Mouse (Mus musculus) forebrain, postnatal 0 days (tissue): ENCODE results near the gene Nup88. TPM values are rescaled to one million over a fixed set of nuclear protein-coding genes. Genes with fewer than 3 reads are reported as not detected.

Source experiments
- ATAC-seq: fragments of 200-750 bp; cut with Nextera tagmentation; 2 replicates; pipeline ENCODE4 v1.8.0; 2017; ENCODE audit warnings: mild to moderate bottlenecking, moderate library complexity
- DNase-seq: peaks from one replicate; pipeline ENCODE4 v3.0.0-alpha.2; 2015
- H3K27ac ChIP-seq: fragments of 300-500 bp; sonication (generic); 2 replicates; pipeline ENCODE4 v1.5.1; 2014; ENCODE audit warnings: low read depth, mild to moderate bottlenecking, antibody characterized with exemption, low read length, moderate library complexity, mixed read lengths
- H3K27me3 ChIP-seq: fragments of 300-500 bp; sonication (generic); 2 replicates; pipeline ENCODE4 v1.6.1; 2014; ENCODE audit warnings: mild to moderate bottlenecking, low read length, mixed read lengths; ENCODE audit not compliant: insufficient read depth
- H3K36me3 ChIP-seq: fragments of 300-500 bp; sonication (generic); 2 replicates; pipeline ENCODE4 v1.6.1; 2014; ENCODE audit warnings: mild to moderate bottlenecking, moderate library complexity; ENCODE audit not compliant: insufficient read depth
- H3K4me1 ChIP-seq: fragments of 300-500 bp; sonication (generic); 2 replicates; pipeline ENCODE4 v1.6.1; 2014; ENCODE audit warnings: antibody characterized with exemption; ENCODE audit not compliant: insufficient read depth
- H3K4me2 ChIP-seq: fragments of 300-500 bp; sonication (generic); 2 replicates; pipeline ENCODE4 v1.6.1; 2014; ENCODE audit warnings: low read depth, mild to moderate bottlenecking, moderate library complexity
- H3K4me3 ChIP-seq: fragments of 300-500 bp; sonication (generic); 2 replicates; pipeline ENCODE4 v1.5.1; 2014; ENCODE audit warnings: low read depth, low read length, mixed read lengths
- H3K9ac ChIP-seq: fragments of 300-500 bp; sonication (generic); 2 replicates; pipeline ENCODE4 v1.6.1; 2014; ENCODE audit warnings: mild to moderate bottlenecking
- H3K9me3 ChIP-seq: fragments of 300-500 bp; sonication (generic); 2 replicates; pipeline ENCODE4 v1.6.1; 2016; ENCODE audit warnings: low read length
- CTCF ChIP-seq: sonication (generic); IDR thresholded peaks from 2 replicates; pipeline ENCODE4 v1.5.1; 2016; ENCODE audit warnings: antibody characterized with exemption, control low read depth, low read depth
- WGBS: fragments of 180-500 bp; shearing (Covaris S2); extraction: QIAGEN DNeasy Blood & Tissue Kit; methylation state at CpG from one replicate; pipeline ENCODE4 v1.1.7; 2014; 5-methylcytosine and 5-hydroxymethylcytosine counted together
- polyA plus RNA-seq: library from polyadenylated mRNA; unstranded; fragments of >200 nt; fragmentation: Nextera tagmentation; extraction: Ambion mirVana; gene quantifications from 2 replicates; pipeline ENCODE4 v1.2.1, GENCODE M21; 2015
- total RNA-seq: library from RNA; depleted of rRNA; stranded (reverse); fragments of >200 nt; gene quantifications from 2 replicates; pipeline ENCODE4 v1.2.3, GENCODE M21; 2014; rRNA removed

The Nup88 gene
- 98.1 and 103 TPM in 2 replicates for total RNA-seq
- polyA plus RNA-seq, result 101 and 102 TPM in 2 replicates

GRCm38 (mm10) chr11:70969821-70970559 is at the start of gene Nup88, which contains the start of gene Rpain:
Nup88 (minus strand) TSS chr11:70969973.
Rpain (plus strand) TSS chr11:70970213.
- WGBS, result under 1% methylated on average over 43 of the region's 43 CpGs

GRCm38 (mm10) chr11:71018416-71019200 is 48.8 kb upstream of the Nup88 start:
- H3K36me3 ChIP-seq, result peaks cover 4% of the 10 kb centered on the region; the same call in 1 of the 2 replicates
- peak overlapping the region; percentile 65 for H3K4me2 ChIP-seq
- H3K27me3 ChIP-seq, result no peaks in the 10 kb centered on the region
- no peak for TF ChIP-seq CTCF
- 6% methylated on average over 28 of the region's 28 CpGs for WGBS
- DNase-seq, result no peak
- peak overlapping the region; percentile 84 for H3K9ac ChIP-seq
- peak; percentile 4 for ATAC-seq
- H3K4me3 ChIP-seq, result peak overlapping the region; percentile 98
- H3K27ac ChIP-seq, result peak overlapping the region; percentile 91
- H3K4me1 ChIP-seq, result peaks cover 22% of the 10 kb centered on the region
- H3K9me3 ChIP-seq, result no peaks in the 10 kb centered on the region

More at GRCm38 (mm10) chr11:70969821-70970559, at the start of gene Nup88, which contains the start of gene Rpain:
- Histone ChIP-seq H3K9me3 (no peaks in the 10 kb centered on the region), H3K36me3 (peaks cover 29% of the 10 kb centered on the region), H3K27me3 (no peaks in the 10 kb centered on the region), H3K4me1 (peaks cover 8% of the 10 kb centered on the region), H3K27ac (peak within 1 kb of the TSS; percentile 90), H3K9ac (peak within 1 kb of the TSS; percentile 78), H3K4me2 (peak within 1 kb of the TSS; percentile 81), H3K4me3 (peak within 1 kb of the TSS; percentile 92)
- peak; percentile 98 for ATAC-seq
- DNase-seq, result peak; percentile 98
- TF ChIP-seq CTCF, result no peak

GRCm38 (mm10) chr11:71017051-71017450 is 47.3 kb upstream of the Nup88 start:
- DNase-seq (no peak), ATAC-seq (no peak)
- peaks cover 11% of the 10 kb centered on the region for H3K36me3 ChIP-seq
- no peak overlapping the region for H3K4me3 ChIP-seq
- H3K9me3 ChIP-seq, result no peaks in the 10 kb centered on the region
- H3K27me3 ChIP-seq, result no peaks in the 10 kb centered on the region
- H3K4me2 ChIP-seq, result no peak overlapping the region
- H3K27ac ChIP-seq, result no peak overlapping the region
- 85% methylated on average over 1 of the region's 1 CpGs for WGBS
- no peak for TF ChIP-seq CTCF
- peaks cover 22% of the 10 kb centered on the region for H3K4me1 ChIP-seq
- no peak overlapping the region for H3K9ac ChIP-seq

GRCm38 (mm10) chr11:71012743-71013142 is 43.0 kb upstream of the Nup88 start:
- Histone ChIP-seq H3K36me3 (peaks cover 39% of the 10 kb centered on the region), H3K27me3 (no peaks in the 10 kb centered on the region), H3K9ac (no peak overlapping the region), H3K4me1 (peaks cover 8% of the 10 kb centered on the region), H3K4me3 (no peak overlapping the region), H3K4me2 (no peak overlapping the region), H3K27ac (no peak overlapping the region), H3K9me3 (no peaks in the 10 kb centered on the region)
- no peak for ATAC-seq
- no peak for TF ChIP-seq CTCF
- 91% methylated on average over 7 of the region's 7 CpGs for WGBS
- DNase-seq, result no peak

- no peaks in the 10 kb centered on the region for H3K9me3 ChIP-seq
- no peak overlapping the region for H3K4me3 ChIP-seq
- ATAC-seq (no peak), DNase-seq (no peak)
- H3K4me2 ChIP-seq, result no peak overlapping the region
- no peak for TF ChIP-seq CTCF
- peaks cover 40% of the 10 kb centered on the region for H3K36me3 ChIP-seq
- H3K4me1 ChIP-seq, result peaks cover 7% of the 10 kb centered on the region; the same call in 1 of the 2 replicates
- H3K27ac ChIP-seq, result no peak overlapping the region
- whole genome bisulfite sequencing, result 94% methylated on average over 3 of the region's 3 CpGs
- no peaks in the 10 kb centered on the region for H3K27me3 ChIP-seq
- no peak overlapping the region for H3K9ac ChIP-seq
Observed at GRCm38 (mm10) chr11:71008321-71008720, 38.5 kb upstream of the Nup88 start.

GRCm38 (mm10) chr11:71007831-71008230 is 38.1 kb upstream of the Nup88 start:
- no peak overlapping the region for H3K4me3 ChIP-seq
- peaks cover 12% of the 10 kb centered on the region for H3K4me1 ChIP-seq
- no peak overlapping the region for H3K27ac ChIP-seq
- no peaks in the 10 kb centered on the region for H3K27me3 ChIP-seq
- ATAC-seq, result no peak
- H3K36me3 ChIP-seq, result peaks cover 40% of the 10 kb centered on the region
- H3K9ac ChIP-seq, result no peak overlapping the region
- no peak for DNase-seq
- no peaks in the 10 kb centered on the region for H3K9me3 ChIP-seq
- H3K4me2 ChIP-seq, result no peak overlapping the region
- no peak for TF ChIP-seq CTCF
- 93% methylated on average over 7 of the region's 7 CpGs for WGBS
